Mouse (Mus musculus) neural tube, embryonic 12.5 days (tissue): ENCODE results near the gene Hist1h3d. TPM values are rescaled to one million over a fixed set of nuclear protein-coding genes. Genes with fewer than 3 reads are reported as not detected.

Experiments used
- microRNA-seq: library from miRNA; unstranded; fragments of <30 nt; microRNA quantifications from one replicate; pipeline ENCODE4, GENCODE M21; 2017
- polyA plus RNA-seq: library from polyadenylated mRNA; unstranded; fragments of >200 nt; fragmentation: Nextera tagmentation; extraction: Ambion mirVana; gene quantifications from 2 replicates; pipeline ENCODE4 v1.2.1, GENCODE M21; 2016

The Hist1h3d gene
- polyA plus RNA-seq, 1 experiment from 2014 or later, result 3.8 TPM

Small RNA genes lying within 50 kb of the gene (microRNA-seq; reads per million reads assigned to microRNA genes)
- gene Gm44297 (not detected), gene Gm44359 (not detected), gene Gm44394 (not detected)

Other genes starting within 250 kb of the Hist1h3d start
- 51.9 and 57.7 TPM in 2 replicates for gene Zfp322a, start 206.6 kb upstream of the Hist1h3d start, polyA plus RNA-seq
- gene Abt1, start 151.9 kb upstream of the Hist1h3d start, polyA plus RNA-seq, result 11.4 TPM in 2 replicates
- not detected in 2 replicates for gene Btn1a1, start 109.9 kb upstream of the Hist1h3d start, polyA plus RNA-seq
- gene Btn2a2, start 86.9 kb upstream of the Hist1h3d start, polyA plus RNA-seq, result 0.23 and 0.31 TPM in 2 replicates
- gene Hist1h4h, start 44.7 kb upstream of the Hist1h3d start, polyA plus RNA-seq, result 4.6 and 6.6 TPM in 2 replicates
- gene Hist1h2af, start 41.9 kb upstream of the Hist1h3d start, polyA plus RNA-seq, result 2.7 and 5.6 TPM in 2 replicates
- 3.0 and 5.4 TPM in 2 replicates for gene Hist1h3g, start 40.3 kb upstream of the Hist1h3d start, polyA plus RNA-seq
- 0.63 TPM in 2 replicates for gene Hist1h2bh, start 32.4 kb upstream of the Hist1h3d start, polyA plus RNA-seq
- gene Hist1h3f, start 31.7 kb upstream of the Hist1h3d start, polyA plus RNA-seq, result 0.60 and 0.63 TPM in 2 replicates
- gene Hist1h4f, start 24.1 kb upstream of the Hist1h3d start, polyA plus RNA-seq, result 0.79 and 1.00 TPM in 2 replicates
- gene Hist1h1d, start 22.5 kb upstream of the Hist1h3d start, polyA plus RNA-seq, result 0.30 and 0.37 TPM in 2 replicates
- 5.1 and 7.4 TPM in 2 replicates for gene Hist1h3e, start 13.4 kb upstream of the Hist1h3d start, polyA plus RNA-seq
- gene Hist1h2ae, start 4.5 kb upstream of the Hist1h3d start, polyA plus RNA-seq, result 52.5 and 96.7 TPM in 2 replicates
- gene Hist1h2bg, start 4.4 kb upstream of the Hist1h3d start, polyA plus RNA-seq, result 8.8 and 11.8 TPM in 2 replicates
- gene Hist1h2bf, start 1.6 kb upstream of the Hist1h3d start, polyA plus RNA-seq, result 3.4 and 6.6 TPM in 2 replicates
- 0.86 and 2.8 TPM in 2 replicates for gene Hist1h2ad, start 1.4 kb upstream of the Hist1h3d start, polyA plus RNA-seq
- gene Hist1h4d, start 5.8 kb downstream of the Hist1h3d start, polyA plus RNA-seq, result 65.8 and 97.5 TPM in 2 replicates
- gene Hist1h2be, start 45.4 kb downstream of the Hist1h3d start, polyA plus RNA-seq, result 1.9 and 2.1 TPM in 2 replicates
- gene Hist1h1e, start 46.8 kb downstream of the Hist1h3d start, polyA plus RNA-seq, result 12.8 and 20.3 TPM in 2 replicates
- 0.66 and 0.74 TPM in 2 replicates for gene Hist1h2ac, start 108.2 kb downstream of the Hist1h3d start, polyA plus RNA-seq
- 28.0 and 29.4 TPM in 2 replicates for gene Hist1h2bc, start 108.4 kb downstream of the Hist1h3d start, polyA plus RNA-seq
- 0.23 TPM in 1 of 2 replicates, not detected in the other for gene Hist1h1t, start 120.1 kb downstream of the Hist1h3d start, polyA plus RNA-seq
- 5.1 and 7.8 TPM in 2 replicates for gene Hist1h4c, start 122.7 kb downstream of the Hist1h3d start, polyA plus RNA-seq
- 3.9 TPM in 2 replicates for gene Hfe, start 135.1 kb downstream of the Hist1h3d start, polyA plus RNA-seq
- 13.3 and 13.6 TPM in 2 replicates for gene Hist1h1c, start 163.0 kb downstream of the Hist1h3d start, polyA plus RNA-seq
- 6.8 and 7.4 TPM in 2 replicates for gene Hist1h3c, start 169.8 kb downstream of the Hist1h3d start, polyA plus RNA-seq
- gene Hist1h2bb, start 171.0 kb downstream of the Hist1h3d start, polyA plus RNA-seq, result 1.3 and 1.7 TPM in 2 replicates
- 28.5 and 44.2 TPM in 2 replicates for gene Hist1h2ab, start 175.4 kb downstream of the Hist1h3d start, polyA plus RNA-seq
- 5.8 and 10.0 TPM in 2 replicates for gene Hist1h3b, start 176.5 kb downstream of the Hist1h3d start, polyA plus RNA-seq
- gene Hist1h4b, start 181.2 kb downstream of the Hist1h3d start, polyA plus RNA-seq, result 4.5 and 6.1 TPM in 2 replicates
- 1.0 TPM in 1 of 2 replicates, not detected in the other for gene Hist1h4a, start 185.5 kb downstream of the Hist1h3d start, polyA plus RNA-seq
- gene Hist1h3a, start 186.6 kb downstream of the Hist1h3d start, polyA plus RNA-seq, result 3.5 and 3.6 TPM in 2 replicates
- 1.5 and 3.0 TPM in 2 replicates for gene Hist1h1a, start 187.9 kb downstream of the Hist1h3d start, polyA plus RNA-seq
- not detected in 2 replicates for gene Trim38, start 194.2 kb downstream of the Hist1h3d start, polyA plus RNA-seq
- gene Slc17a2, start 231.2 kb downstream of the Hist1h3d start, polyA plus RNA-seq, result not detected in 2 replicates